Mouse (Mus musculus) lung, adult 2 months (tissue): Measurements from ENCODE around the gene Tcea2.

ENCODE experiments used
- CTCF ChIP-seq: fragments of 200-500 bp; IDR thresholded peaks from 2 replicates; pipeline ENCODE4 v1.5.1; 2011; ENCODE audit warnings: mild to moderate bottlenecking, low read length, control low read depth; ENCODE audit not compliant: insufficient read depth
- POLR2A ChIP-seq: fragments of 200-500 bp; IDR thresholded peaks from 2 replicates; pipeline ENCODE4 v1.6.1; 2011; ENCODE audit warnings: low read depth, mild to moderate bottlenecking, control low read depth, low read length, borderline replicate concordance; ENCODE audit errors: extremely low read depth

GRCm38 (mm10) chr2:181653523-181653922 is 26.6 kb upstream of the Tcea2 start:
- no peak for TF ChIP-seq CTCF
- TF ChIP-seq POLR2A, result no peak
